In genomic region chr13:73453503-73454217, GRCm38 (mm10) we compare ENCODE assay signal across 22 mouse cellular contexts. TPM values are rescaled to one million over a fixed set of nuclear protein-coding genes. Genes with fewer than 3 reads are reported as not detected.
DNase-seq lines count a peak whose midpoint lies in the region; ATAC-seq and TF ChIP-seq lines count a peak whose summit lies in the region.
"Had no signal": no experiment of that assay in that cellular context is flagged by ENCODE, and none has a peak within 500 bp of the region (broad histone marks: within the 10 kb centered on the region; RNA-seq: fewer than 3 reads in every experiment).

No protein-coding gene starts in this region.

- H3K9ac ChIP-seq in lung, embryonic 14.5 days: no peak overlapping the region
- H3K9ac ChIP-seq in hindbrain, embryonic 12.5 days: no peak overlapping the region
- no peak overlapping the region for H3K9ac ChIP-seq in forebrain, embryonic 14.5 days (ENCODE audit: low read length)
- H3K9ac ChIP-seq: forebrain, embryonic 13.5 days; forebrain, postnatal 0 days; hindbrain, embryonic 13.5 days had no signal

- 52% methylated on average over 3 of the region's 3 CpGs for WGBS in lung, embryonic 14.5 days
- 90% methylated on average over 3 of the region's 3 CpGs for WGBS in hindbrain, embryonic 12.5 days
- WGBS in forebrain, embryonic 14.5 days: 80% methylated on average over 3 of the region's 3 CpGs

- H3K4me3 ChIP-seq in lung, embryonic 14.5 days (ENCODE audit: low read depth, low read length): no peak overlapping the region
- no peak overlapping the region for H3K4me3 ChIP-seq in hindbrain, embryonic 12.5 days
- no peak overlapping the region for H3K4me3 ChIP-seq in forebrain, embryonic 14.5 days (ENCODE audit: low read depth, low read length)
- H3K4me3 ChIP-seq: forebrain, embryonic 10.5 days; forebrain, embryonic 13.5 days; gastrocnemius, adult 2 months; heart, adult 2 months; hindbrain, embryonic 13.5 days had no signal

- no peak overlapping the region for H3K4me2 ChIP-seq in lung, embryonic 14.5 days
- H3K4me2 ChIP-seq in hindbrain, embryonic 12.5 days (replicated peaks): no peak overlapping the region
- H3K4me2 ChIP-seq in forebrain, embryonic 14.5 days (ENCODE audit: low read length): no peak overlapping the region
- H3K4me2 ChIP-seq: forebrain, embryonic 13.5 days; heart, embryonic 11.5 days; hindbrain, embryonic 13.5 days had no signal

- peak; percentile 65; the same call in 1 of the 2 replicates for ATAC-seq in lung, embryonic 14.5 days (ENCODE audit: insufficient read depth)
- no peak for ATAC-seq in hindbrain, embryonic 12.5 days (ENCODE audit: low FRiP score)
- ATAC-seq in forebrain, embryonic 14.5 days: no peak
- ATAC-seq: forebrain, embryonic 13.5 days; forebrain, postnatal 0 days; hindbrain, embryonic 16.5 days had no signal

- H3K36me3 ChIP-seq in lung, embryonic 14.5 days (ENCODE audit: insufficient read depth): no peaks in the 10 kb centered on the region
- no peaks in the 10 kb centered on the region for H3K36me3 ChIP-seq in hindbrain, embryonic 12.5 days
- H3K36me3 ChIP-seq in forebrain, embryonic 14.5 days (ENCODE audit: control insufficient read depth, insufficient read depth, low read length): no peaks in the 10 kb centered on the region
- H3K36me3 ChIP-seq: forebrain, embryonic 10.5 days; hindbrain, embryonic 13.5 days had no signal

- no peaks in the 10 kb centered on the region for H3K9me3 ChIP-seq in lung, embryonic 14.5 days (ENCODE audit: low read depth, low read length)
- no peaks in the 10 kb centered on the region for H3K9me3 ChIP-seq in hindbrain, embryonic 12.5 days (replicated peaks)
- H3K9me3 ChIP-seq in forebrain, embryonic 14.5 days (replicated peaks; ENCODE audit: control insufficient read depth, low read length): no peaks in the 10 kb centered on the region
- H3K9me3 ChIP-seq: forebrain, embryonic 10.5 days; forebrain, embryonic 13.5 days; hindbrain, embryonic 13.5 days had no signal

- H3K27me3 ChIP-seq in lung, embryonic 14.5 days (ENCODE audit: insufficient read depth, low read length): no peaks in the 10 kb centered on the region
- no peaks in the 10 kb centered on the region for H3K27me3 ChIP-seq in hindbrain, embryonic 12.5 days
- H3K27me3 ChIP-seq in forebrain, embryonic 14.5 days (replicated peaks; ENCODE audit: control insufficient read depth, insufficient read depth, low read length): no peaks in the 10 kb centered on the region
- H3K27me3 ChIP-seq: forebrain, embryonic 13.5 days; hindbrain, embryonic 13.5 days had no signal

- DNase-seq in heart, adult 11 months: peak; percentile 39
- no peak for DNase-seq in heart, adult 8-10 months (ENCODE audit: low spot score)
- DNase-seq in lung, embryonic 14.5 days: no peak
- DNase-seq in lung, postnatal 14 days: no peak
- peak; percentile 28 for DNase-seq in lung, postnatal 10 days
- peak; percentile 34 to 58 for DNase-seq in lung, postnatal 4 days
- no peak for DNase-seq in forebrain, embryonic 14.5 days (ENCODE audit: low spot score)
- DNase-seq: adrenal gland, postnatal 10 days; adrenal gland, postnatal 36 days; cerebellum, adult 18-20 months; cerebellum, adult 9-10 months; cerebellum, postnatal 14 days; forebrain, postnatal 0 days; gastrocnemius, adult 2 months; gastrocnemius, postnatal 14 days; heart, adult 2 months had no signal

- peak overlapping the region; percentile 37; the same call in 1 of the 2 replicates for H3K27ac ChIP-seq in lung, embryonic 14.5 days (ENCODE audit: low read depth)
- H3K27ac ChIP-seq in hindbrain, embryonic 12.5 days: no peak overlapping the region
- H3K27ac ChIP-seq in forebrain, embryonic 14.5 days (ENCODE audit: low read depth, low read length): no peak overlapping the region
- H3K27ac ChIP-seq: forebrain, embryonic 10.5 days; forebrain, embryonic 13.5 days; gastrocnemius, adult 2 months; heart, adult 2 months; hindbrain, embryonic 13.5 days had no signal

- 0 out of 2 replicates have a peak, but pooled peaks cover 2% of the 10 kb centered on the region for H3K4me1 ChIP-seq in lung, embryonic 14.5 days (ENCODE audit: insufficient read depth)
- no peaks in the 10 kb centered on the region for H3K4me1 ChIP-seq in hindbrain, embryonic 12.5 days
- no peaks in the 10 kb centered on the region for H3K4me1 ChIP-seq in forebrain, embryonic 14.5 days (ENCODE audit: control insufficient read depth, insufficient read depth, low read length)
- H3K4me1 ChIP-seq: forebrain, embryonic 10.5 days; forebrain, embryonic 13.5 days; hindbrain, embryonic 13.5 days had no signal

- TF ChIP-seq CTCF in lung, embryonic 14.5 days (IDR thresholded peaks at IDR 0.05; ENCODE audit: low read depth): no peak

RNA-seq across cellular contexts. Expression of gene Lpcat1, which starts 13.3 kb away (rescaled TPM):
- total RNA-seq in heart, adult 8-10 months (2022): 1 to 10 TPM; 6.8 to 9.6 (median 7.5) TPM
- 81.8 and 85.3 TPM in 2 replicates for polyA plus RNA-seq in lung, embryonic 14.5 days (2014; fragmentation: Nextera tagmentation; extraction: Ambion mirVana)
- 67.0 and 68.4 TPM in 2 replicates for polyA plus RNA-seq in hindbrain, embryonic 12.5 days (2016; fragmentation: Nextera tagmentation; extraction: Ambion mirVana)
- 54.7 TPM in 2 replicates for polyA plus RNA-seq in forebrain, embryonic 14.5 days (2014; fragmentation: Nextera tagmentation; extraction: Ambion mirVana)

Comparison
In these comparisons a context has a peak if more than half of its experiments do, and no peak if none do; other contexts are left out.
1. DNase-seq: peak in heart, adult 11 months (single experiment), lung, postnatal 10 days (single experiment) and lung, postnatal 4 days (2 of 2); none in heart, adult 8-10 months (single experiment), lung, embryonic 14.5 days (single experiment), lung, postnatal 14 days (single experiment) and forebrain, embryonic 14.5 days (single experiment).